Mouse (Mus musculus) lung, postnatal 0 days (tissue): ENCODE data around the gene Syf2. TPM values are rescaled to one million over a fixed set of nuclear protein-coding genes. Genes with fewer than 3 reads are reported as not detected.

Experiments
- ATAC-seq: fragments of 200-750 bp; cut with Nextera tagmentation; 2 replicates; pipeline ENCODE4 v1.8.0; 2017; ENCODE audit warnings: moderate library complexity
- DNase-seq: peaks from one replicate; pipeline ENCODE4 v3.0.0-alpha.2; 2016; ENCODE audit warnings: low spot score
- H3K27ac ChIP-seq: fragments of 300-500 bp; sonication (generic); 2 replicates; pipeline ENCODE4 v1.5.1; 2014; ENCODE audit warnings: antibody characterized with exemption, mild to moderate bottlenecking, low read length, mixed read lengths
- H3K27me3 ChIP-seq: fragments of 300-500 bp; sonication (generic); replicated peaks from 2 replicates; pipeline ENCODE4 v1.6.1; 2014; ENCODE audit warnings: low read length, mixed read lengths; ENCODE audit not compliant: insufficient read depth
- H3K36me3 ChIP-seq: fragments of 300-500 bp; sonication (generic); 2 replicates; pipeline ENCODE4 v1.6.1; 2014; ENCODE audit warnings: low read length, mixed read lengths; ENCODE audit not compliant: insufficient read depth
- H3K4me1 ChIP-seq: fragments of 300-500 bp; sonication (generic); 2 replicates; pipeline ENCODE4 v1.6.1; 2014; ENCODE audit warnings: antibody characterized with exemption, low read depth, low read length, mixed read lengths; ENCODE audit not compliant: insufficient read depth
- H3K4me2 ChIP-seq: fragments of 300-500 bp; sonication (generic); replicated peaks from 2 replicates; pipeline ENCODE4 v1.6.1; 2014; ENCODE audit warnings: low read depth, mild to moderate bottlenecking, low read length, moderate library complexity, mixed read lengths
- H3K4me3 ChIP-seq: fragments of 300-500 bp; sonication (generic); 2 replicates; pipeline ENCODE4 v1.5.1; 2014; ENCODE audit warnings: low read depth, low read length
- H3K9ac ChIP-seq: fragments of 300-500 bp; sonication (generic); replicated peaks from 2 replicates; pipeline ENCODE4 v1.6.1; 2014; ENCODE audit warnings: low read depth, mild to moderate bottlenecking
- H3K9me3 ChIP-seq: fragments of 300-500 bp; sonication (generic); 2 replicates; pipeline ENCODE4 v1.6.1; 2016; ENCODE audit warnings: low read length, mixed read lengths
- CTCF ChIP-seq: IDR thresholded peaks from 2 replicates; pipeline ENCODE4 v1.5.1; 2016; ENCODE audit warnings: antibody characterized with exemption, mild to moderate bottlenecking
- EP300 ChIP-seq: IDR thresholded peaks from 2 replicates; pipeline ENCODE4 v1.6.1; 2016; ENCODE audit warnings: antibody characterized with exemption, mild to moderate bottlenecking, control low read depth
- WGBS: fragments of 180-500 bp; shearing (Covaris S2); extraction: QIAGEN DNeasy Blood & Tissue Kit; methylation state at CpG from one replicate; pipeline ENCODE4 v1.1.7; 2014; 5-methylcytosine and 5-hydroxymethylcytosine counted together
- polyA plus RNA-seq: library from polyadenylated mRNA; unstranded; fragments of >200 nt; fragmentation: Nextera tagmentation; extraction: Ambion mirVana; gene quantifications from 2 replicates; pipeline ENCODE4 v1.2.1, GENCODE M21; 2015

Gene Syf2
- polyA plus RNA-seq = 118 and 132 TPM in 2 replicates

DNA sequence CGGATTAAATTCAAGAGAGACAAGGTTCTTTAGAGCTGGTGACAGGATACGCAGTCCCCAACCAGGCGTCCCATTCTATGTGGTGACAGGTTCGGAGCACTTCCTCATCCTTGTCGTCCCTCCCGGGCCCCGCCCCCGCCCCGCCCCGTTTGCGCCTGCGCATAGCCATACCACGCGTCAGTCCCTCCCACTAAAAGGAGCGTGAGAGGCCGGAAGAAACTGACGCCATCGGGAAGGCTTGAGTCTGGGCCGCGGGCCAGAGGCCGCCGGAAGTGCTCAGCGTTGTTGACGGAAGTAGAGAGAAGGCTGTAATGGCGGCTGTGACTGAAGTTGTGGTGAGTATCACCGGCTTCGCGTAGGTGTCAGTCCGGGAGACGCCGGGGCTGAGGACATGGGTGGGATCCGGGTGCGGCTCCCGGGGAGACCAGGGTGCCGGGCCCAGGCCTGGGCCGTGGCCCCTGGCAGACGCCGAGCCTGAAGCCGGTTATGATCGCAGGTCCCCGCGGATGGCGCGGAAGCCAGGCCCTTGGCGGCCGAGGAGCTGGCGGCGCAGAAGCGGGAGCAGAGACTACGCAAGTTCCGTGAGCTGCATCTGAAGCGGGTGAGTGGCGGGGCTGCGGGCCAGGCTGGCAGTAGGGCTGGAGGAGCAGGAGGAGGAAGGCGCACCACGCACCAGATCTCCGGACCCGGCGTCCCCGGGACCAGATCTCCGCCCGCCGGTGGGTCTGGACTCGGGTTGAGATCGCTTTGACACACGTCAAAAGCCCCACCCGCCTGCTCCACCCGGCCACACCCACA, at the start of gene Syf2:
Gene Syf2 (plus strand): TSS at position 215 of the 798 bp plus-strand sequence.
- no peaks in the 10 kb centered on the region for H3K9me3 ChIP-seq
- TF ChIP-seq CTCF (no peak), EP300 (peak; percentile 66)
- peak within 1 kb of the TSS; percentile 96 for H3K4me3 ChIP-seq
- 2% methylated on average over 66 of the region's 68 CpGs for WGBS
- peaks cover 41% of the 10 kb centered on the region for H3K36me3 ChIP-seq
- H3K27me3 ChIP-seq = no peaks in the 10 kb centered on the region
- peak within 1 kb of the TSS; percentile 95 for H3K27ac ChIP-seq
- peak; percentile 98 for DNase-seq
- H3K4me1 ChIP-seq = peaks cover 4% of the 10 kb centered on the region; the same call in 1 of the 2 replicates
- peak within 1 kb of the TSS; percentile 97 for H3K9ac ChIP-seq
- ATAC-seq = peak; percentile 97
- H3K4me2 ChIP-seq = peak within 1 kb of the TSS; percentile 73

DNA sequence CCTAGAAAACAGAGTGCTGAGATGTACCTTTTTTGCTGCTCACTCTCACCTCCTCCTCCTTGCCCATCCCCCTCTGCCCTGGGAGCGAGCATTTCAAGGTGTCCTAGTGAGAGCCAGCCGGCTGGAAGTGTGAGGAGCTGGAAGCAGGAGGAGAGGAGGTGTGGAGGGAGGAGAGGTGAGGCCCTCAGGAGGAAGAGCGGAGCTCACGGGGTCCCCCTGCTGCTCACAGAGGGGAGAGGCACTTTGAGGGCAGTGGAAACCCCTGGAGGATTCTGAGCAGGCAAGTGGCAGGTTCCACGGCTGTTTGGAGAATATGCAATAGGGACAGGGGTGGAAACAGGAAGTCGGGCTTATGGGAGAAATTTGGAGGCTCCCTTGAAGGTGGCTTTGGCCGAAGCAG, 47.4 kb upstream of the Syf2 start:
- Histone ChIP-seq H3K9me3 (no peaks in the 10 kb centered on the region), H3K4me3 (no peak overlapping the region), H3K4me2 (no peak overlapping the region), H3K27me3 (no peaks in the 10 kb centered on the region), H3K36me3 (no peaks in the 10 kb centered on the region), H3K27ac (no peak overlapping the region), H3K9ac (no peak overlapping the region), H3K4me1 (no peaks in the 10 kb centered on the region)
- ATAC-seq = peak; percentile 30; the same call in 1 of the 2 replicates
- WGBS = 25% methylated on average over 7 of the region's 7 CpGs
- TF ChIP-seq CTCF = peak; percentile 78
- TF ChIP-seq EP300 = no peak
- DNase-seq = peak; percentile 65

DNA sequence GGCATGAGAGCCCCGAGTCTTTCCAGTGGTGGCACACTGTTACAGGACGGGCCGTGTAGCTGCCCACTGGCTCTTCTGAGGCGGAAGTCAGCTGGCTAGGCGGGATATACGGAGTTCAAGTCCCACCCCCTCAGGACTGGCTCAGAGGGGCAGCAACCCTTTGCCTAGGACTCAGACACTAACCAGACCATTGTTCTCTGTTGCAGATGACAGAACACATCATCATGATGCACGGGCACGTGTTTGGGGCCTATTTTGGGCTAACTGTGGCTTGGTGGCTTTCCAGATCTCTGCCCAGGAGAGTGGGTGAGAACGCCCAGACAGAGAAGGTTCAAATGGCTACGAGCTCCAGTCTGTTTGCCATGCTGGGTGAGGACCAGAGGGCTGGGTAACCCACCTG, 46.9 kb upstream of the Syf2 start:
- no peak overlapping the region for H3K4me2 ChIP-seq
- no peak overlapping the region for H3K27ac ChIP-seq
- TF ChIP-seq CTCF (no peak), EP300 (no peak)
- H3K4me3 ChIP-seq = no peak overlapping the region
- no peaks in the 10 kb centered on the region for H3K9me3 ChIP-seq
- DNase-seq (no peak), ATAC-seq (no peak)
- no peak overlapping the region for H3K9ac ChIP-seq
- no peaks in the 10 kb centered on the region for H3K4me1 ChIP-seq
- WGBS = 80% methylated on average over 10 of the region's 10 CpGs
- no peaks in the 10 kb centered on the region for H3K36me3 ChIP-seq
- no peaks in the 10 kb centered on the region for H3K27me3 ChIP-seq

DNA sequence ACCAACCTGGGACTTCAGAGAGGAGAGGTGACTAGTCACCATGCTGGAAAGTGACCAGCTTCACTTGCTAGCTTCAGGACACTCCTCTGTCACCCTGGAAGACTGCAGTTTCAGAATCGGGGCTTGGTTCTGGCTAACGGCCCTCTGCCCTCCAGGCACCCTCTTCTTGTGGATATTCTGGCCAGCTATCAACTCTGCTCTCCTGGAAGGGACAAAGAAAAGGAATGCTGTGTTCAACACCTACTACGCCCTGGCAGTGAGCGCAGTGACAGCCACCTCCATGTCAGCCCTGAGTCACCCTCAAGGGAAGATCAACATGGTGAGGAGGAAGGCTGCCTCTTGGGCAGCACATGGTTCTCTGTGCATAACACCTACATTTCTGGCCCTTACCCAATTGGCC, 46.3 kb upstream of the Syf2 start:
- Histone ChIP-seq H3K4me1 (no peaks in the 10 kb centered on the region), H3K4me3 (no peak overlapping the region), H3K4me2 (no peak overlapping the region), H3K9me3 (no peaks in the 10 kb centered on the region), H3K27me3 (no peaks in the 10 kb centered on the region), H3K9ac (no peak overlapping the region), H3K36me3 (no peaks in the 10 kb centered on the region), H3K27ac (no peak overlapping the region)
- no peak for DNase-seq
- 86% methylated on average over 4 of the region's 4 CpGs for WGBS
- TF ChIP-seq EP300 (no peak), CTCF (no peak)
- ATAC-seq = no peak

DNA sequence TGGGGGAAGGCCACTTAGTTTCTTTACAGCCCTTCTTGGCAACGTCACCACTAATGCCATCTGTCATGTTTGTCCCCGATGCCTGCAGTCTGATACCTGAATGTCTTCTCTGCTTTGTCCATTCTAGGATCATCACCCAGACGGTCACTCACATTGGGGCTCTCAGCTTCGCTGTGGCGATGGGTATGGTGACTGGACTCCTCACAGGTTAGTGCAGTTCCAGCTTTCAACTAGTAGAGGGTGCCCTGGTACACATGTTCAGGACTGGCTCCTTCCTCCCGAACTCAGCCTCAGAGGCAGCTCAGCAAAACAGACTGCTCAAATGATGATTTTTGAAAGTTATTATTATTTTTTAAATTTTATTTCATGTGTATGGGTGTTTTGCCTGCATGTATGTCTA, 38.6 kb upstream of the Syf2 start:
- 69% methylated on average over 6 of the region's 6 CpGs for WGBS
- Histone ChIP-seq H3K27me3 (no peaks in the 10 kb centered on the region), H3K9ac (no peak overlapping the region), H3K27ac (no peak overlapping the region), H3K4me2 (no peak overlapping the region), H3K36me3 (peaks cover 4% of the 10 kb centered on the region; the same call in 1 of the 2 replicates), H3K9me3 (no peaks in the 10 kb centered on the region), H3K4me3 (no peak overlapping the region), H3K4me1 (no peaks in the 10 kb centered on the region)
- ATAC-seq (no peak), DNase-seq (no peak)
- TF ChIP-seq EP300 (no peak), CTCF (no peak)

DNA sequence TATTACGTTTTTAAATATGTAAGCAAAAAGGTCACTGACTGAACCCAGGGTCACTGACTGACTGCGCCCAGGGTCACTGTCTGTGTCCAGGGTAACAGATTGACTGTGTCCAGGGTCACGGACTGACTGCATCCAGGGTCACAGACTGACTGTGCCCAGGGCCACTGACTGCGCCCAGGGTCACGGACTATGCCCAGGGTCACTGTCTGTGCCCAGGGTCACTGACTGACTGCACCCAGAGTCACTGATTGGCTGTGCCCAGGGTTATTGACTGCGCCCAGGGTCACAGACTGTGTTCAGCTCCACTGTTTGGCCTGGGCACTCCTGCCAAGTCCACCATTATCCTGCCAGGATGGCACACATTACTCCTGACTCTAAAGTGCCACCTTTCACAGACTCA, 33.4 kb upstream of the Syf2 start:
- peaks cover 34% of the 10 kb centered on the region for H3K36me3 ChIP-seq

More for the DNA sequence above, 33.4 kb upstream of the Syf2 start:
- Histone ChIP-seq H3K4me1 (no peaks in the 10 kb centered on the region), H3K27ac (no peak overlapping the region), H3K4me3 (no peak overlapping the region), H3K27me3 (no peaks in the 10 kb centered on the region), H3K9me3 (no peaks in the 10 kb centered on the region), H3K9ac (no peak overlapping the region), H3K4me2 (no peak overlapping the region)
- no peak for ATAC-seq
- WGBS = 86% methylated on average over 6 of the region's 6 CpGs
- DNase-seq = no peak
- no peak for TF ChIP-seq EP300
- no peak for TF ChIP-seq CTCF
